Mouse (Mus musculus): Measurements from ENCODE around the gene Supt3. TPM values are rescaled to one million over a fixed set of nuclear protein-coding genes. Genes with fewer than 3 reads are reported as not detected.

The Supt3 gene
- polyA plus RNA-seq, 1 experiment = 7.9 TPM

DNA sequence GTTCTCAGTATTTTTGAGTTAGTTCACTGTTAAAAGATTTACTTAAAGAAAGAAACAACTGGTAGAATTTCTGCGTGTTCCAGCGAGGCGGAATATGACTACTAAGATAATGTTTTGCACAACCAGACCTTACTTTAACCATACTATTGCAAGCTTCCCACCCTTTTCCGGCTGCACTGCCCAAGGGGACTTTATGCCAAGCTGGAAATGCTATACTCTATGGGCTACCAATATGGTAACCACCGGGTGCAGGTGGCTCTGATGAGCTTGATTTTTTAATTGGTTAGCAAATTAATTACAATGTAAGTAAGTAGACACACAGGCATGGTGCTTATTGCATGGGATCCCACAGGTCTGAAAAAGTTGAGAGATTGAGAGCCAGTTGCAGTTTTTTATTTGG is 1.2 kb downstream of the Supt3 start:
- no peak for DNase-seq (ENCODE audit: extremely low spot score in 1 of 2, low spot score in 1 of 2)

DNA sequence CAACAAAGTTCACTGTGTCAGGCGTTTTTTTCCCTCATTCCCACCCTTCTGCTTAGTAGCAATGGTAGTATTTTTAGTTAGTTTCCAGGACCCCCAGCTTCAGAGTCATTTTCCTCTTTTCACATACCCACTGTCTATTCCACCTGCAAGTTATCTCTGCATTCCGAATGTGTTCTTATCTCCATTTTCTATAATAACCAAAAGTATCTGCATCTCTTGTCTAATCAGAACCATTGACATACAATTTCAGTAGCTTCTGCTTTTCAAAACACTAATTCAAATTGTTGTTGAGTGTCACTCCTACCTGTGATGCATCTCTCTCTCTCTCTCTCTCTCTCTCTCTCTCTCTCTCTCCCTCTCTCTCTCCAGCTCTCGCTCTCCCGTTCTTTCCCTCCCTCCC is 3.4 kb downstream of the Supt3 start:
- no peak for DNase-seq (ENCODE audit: extremely low spot score in 1 of 2, low spot score in 1 of 2)

DNA sequence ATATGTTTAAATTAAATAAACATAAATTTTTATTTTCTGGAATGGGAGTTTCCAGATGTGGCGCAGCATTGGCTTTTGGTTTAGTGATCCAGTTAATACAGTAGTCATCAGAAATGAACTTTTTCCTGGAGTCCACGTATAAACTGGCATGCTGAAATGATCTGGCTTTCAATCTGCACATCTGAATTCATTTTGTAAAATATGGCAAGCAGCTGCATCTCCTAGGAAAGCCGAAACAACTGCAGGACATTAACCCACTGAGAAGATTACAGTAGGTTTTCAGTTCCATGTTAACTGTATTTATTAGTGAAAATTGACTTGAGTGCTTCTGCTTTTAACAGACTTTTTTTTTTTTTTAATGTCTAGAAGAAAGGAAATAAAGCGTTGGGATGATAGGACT is 5.4 kb downstream of the Supt3 start:
- no peak for DNase-seq (ENCODE audit: extremely low spot score in 1 of 2, low spot score in 1 of 2)

DNA sequence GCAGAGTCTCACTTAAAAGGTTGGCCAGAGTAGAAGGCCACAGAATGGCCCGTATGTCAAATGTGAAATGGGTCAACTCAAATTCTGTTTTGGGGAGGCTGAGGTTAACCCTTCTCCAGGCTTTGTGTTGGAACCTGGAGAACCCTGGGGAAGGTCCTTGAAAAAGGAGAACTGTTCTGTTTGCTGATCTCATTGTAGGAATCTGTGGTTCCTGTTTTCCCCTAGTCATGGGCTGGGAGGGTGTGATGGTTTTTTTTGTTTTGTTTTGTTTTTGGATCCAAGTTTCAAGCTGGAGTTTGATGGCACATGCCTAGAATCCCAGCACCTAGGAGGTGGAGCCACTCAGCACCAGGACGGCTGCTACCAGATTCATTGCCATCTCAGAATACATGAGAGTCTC is 6.2 kb downstream of the Supt3 start:
- no peak for DNase-seq (ENCODE audit: extremely low spot score in 1 of 2, low spot score in 1 of 2)

DNA sequence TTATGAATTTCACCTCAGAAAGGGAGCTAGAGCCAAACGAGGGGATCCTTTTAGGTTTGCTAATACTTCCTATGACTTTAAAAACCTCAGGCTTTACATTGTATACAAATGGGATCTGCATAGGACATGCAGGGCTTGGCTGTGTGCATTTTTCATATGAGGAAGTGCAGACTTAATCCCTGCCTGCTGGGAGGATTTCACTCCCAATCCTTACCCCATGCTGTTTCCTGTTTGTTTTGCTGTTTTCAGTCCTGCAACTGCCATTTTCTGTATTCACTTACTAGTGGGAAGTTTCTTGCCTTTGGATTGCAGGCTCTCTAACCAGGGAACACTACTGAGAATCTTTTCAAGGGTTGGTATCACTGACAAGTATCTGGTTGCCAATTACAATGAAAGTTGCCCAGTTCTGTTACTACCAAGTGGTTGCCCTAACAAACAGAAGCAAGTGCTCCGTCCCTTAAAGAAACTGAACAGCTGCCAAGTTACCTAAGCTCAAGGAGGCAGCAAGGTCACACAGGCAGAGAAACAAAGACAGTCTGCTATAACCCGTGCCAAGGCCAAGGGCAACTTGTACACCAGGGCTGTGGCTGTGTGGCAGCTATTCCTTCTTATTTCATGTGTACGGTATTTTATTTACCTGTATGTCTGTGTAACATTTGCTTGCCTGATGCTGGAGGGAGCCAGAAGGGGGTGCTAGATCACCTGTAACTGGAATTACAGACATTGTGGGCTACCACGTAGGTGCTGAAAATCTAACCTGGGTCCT is 12.2 kb downstream of the Supt3 start:
- no peak for DNase-seq (ENCODE audit: extremely low spot score in 1 of 2, low spot score in 1 of 2)

DNA sequence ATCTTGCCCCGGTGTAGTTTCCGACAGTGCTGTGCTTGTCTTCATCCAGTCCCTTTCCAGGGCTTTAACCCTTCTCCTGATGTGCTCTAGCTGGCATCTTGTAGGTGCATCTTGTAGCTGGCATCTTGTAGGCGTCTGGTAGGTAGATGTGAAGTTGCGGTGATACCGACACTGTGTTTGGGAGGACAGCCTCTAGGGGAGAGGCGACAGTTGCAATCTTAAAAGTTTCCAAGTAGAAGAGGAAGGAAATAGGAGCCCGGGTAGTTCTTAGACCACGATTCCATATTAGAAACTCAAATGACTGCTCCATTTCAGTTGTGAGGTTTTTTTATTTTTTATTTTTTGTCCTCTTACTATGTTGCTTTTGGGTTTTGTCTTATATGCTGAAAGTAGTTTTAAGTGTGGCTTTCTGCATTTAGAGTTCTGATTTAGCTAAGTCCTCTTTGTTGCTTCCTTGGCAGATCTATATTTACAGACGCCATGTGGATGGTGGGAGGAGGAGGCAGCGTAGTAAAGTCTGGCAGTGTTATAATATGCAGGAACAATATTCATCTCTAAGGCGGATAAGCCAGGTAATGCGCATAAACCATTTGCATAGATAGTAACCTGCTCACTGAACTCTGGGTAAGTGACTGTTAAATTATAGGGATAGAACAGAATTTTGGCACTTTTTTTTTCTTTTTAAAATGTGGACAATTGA is 15.4 kb downstream of the Supt3 start:
- DNase-seq (ENCODE audit: extremely low spot score in 1 of 2, low spot score in 1 of 2) = peak in 1 of 2 experiments; percentile 73

DNA sequence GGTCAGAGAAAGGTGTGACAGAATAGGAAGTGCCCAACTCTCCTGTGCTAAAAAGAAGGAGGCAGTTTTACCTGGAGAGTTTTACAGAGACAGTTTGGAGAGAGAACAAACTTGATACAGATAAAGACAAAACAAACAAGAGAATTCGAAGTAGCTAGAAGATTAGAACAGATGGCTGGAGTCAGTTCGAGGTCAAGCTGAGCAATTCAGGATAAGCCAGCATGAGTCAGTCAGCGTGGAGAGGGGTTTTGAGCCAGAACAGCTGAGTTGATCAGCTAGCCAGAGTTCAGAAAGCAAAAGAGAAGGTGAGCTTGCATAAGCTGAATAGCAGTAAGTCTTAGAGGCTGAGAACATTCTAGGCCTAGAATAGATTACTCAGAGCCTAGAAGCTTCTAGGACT is 20.4 kb downstream of the Supt3 start:
- DNase-seq (ENCODE audit: extremely low spot score in 1 of 2, low spot score in 1 of 2) = no peak

DNA sequence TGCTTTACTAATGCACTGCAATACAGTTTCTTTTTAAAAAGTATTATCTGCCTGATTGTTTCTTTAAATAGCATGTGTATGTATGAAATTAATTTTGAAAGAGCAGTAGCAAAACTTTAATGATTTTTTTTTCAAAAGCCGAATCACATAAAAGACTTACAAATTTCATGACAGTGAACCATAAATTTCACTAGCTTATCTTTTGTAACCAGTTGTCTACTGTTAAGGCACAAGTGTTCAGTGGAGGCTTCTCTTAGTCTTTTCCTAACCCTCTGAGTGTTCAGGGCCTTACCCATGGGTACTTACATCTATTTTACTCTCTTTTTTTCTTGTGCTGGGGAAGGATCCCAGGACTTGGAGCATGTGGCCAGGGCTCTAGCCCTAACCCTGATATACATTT is 30.1 kb downstream of the Supt3 start:
- no peak for DNase-seq (ENCODE audit: extremely low spot score in 1 of 2, low spot score in 1 of 2)

DNA sequence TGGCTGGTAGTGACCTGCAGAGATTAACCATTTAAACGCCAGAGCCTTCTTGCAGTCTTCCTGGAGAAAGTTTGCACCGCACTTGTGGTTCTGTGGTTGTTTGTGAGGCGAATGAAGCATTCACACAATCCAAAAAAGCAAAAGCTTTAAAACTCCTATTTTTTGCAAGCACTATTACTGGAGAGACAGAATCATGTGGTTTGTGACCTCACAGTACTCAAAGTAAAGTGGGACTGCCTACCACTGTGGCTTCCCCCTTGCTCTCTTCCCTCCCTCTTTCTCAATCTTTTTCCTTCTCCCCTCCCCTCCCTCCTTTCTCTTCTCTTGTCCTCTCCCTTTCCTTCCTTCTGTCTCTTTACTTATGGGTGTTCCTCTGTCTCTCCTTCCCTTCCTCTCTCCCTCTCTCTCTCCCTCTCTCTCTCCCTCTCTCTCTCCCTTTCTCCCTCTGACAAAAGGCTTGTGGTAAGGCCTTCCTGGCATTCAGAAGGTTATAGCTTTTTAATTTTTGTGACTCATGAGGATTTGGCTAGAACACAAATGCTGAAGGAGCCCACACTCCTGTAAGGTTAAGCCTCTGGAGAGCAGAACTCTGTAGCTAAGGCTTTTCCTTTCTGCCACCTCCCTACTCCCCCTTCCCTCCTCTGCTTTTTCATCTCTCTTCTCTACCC is 37.7 kb downstream of the Supt3 start, which contains the start of gene Runx2:
Gene Runx2, minus strand, starts transcription at position 290 of the 668 bp plus-strand sequence.
- DNase-seq (ENCODE audit: extremely low spot score in 1 of 2, low spot score in 1 of 2) = no peak

DNA sequence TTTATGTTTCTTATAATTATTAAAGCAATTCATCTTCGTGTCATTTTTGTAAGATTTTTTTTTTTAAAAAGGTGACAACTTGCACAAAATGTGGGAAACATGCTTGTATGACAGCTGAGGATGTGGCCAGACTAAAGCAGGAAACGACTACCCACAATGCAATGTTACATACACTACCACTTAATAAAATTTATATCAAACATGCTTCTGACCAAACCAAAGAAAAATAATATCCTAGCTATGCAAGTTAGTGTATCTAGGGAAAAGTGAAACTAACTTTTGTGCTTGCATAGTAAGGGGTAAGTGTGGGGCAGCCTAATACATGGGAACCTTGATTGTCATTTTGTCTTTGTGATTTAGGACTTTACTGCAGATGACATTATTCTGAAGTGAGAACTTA is 41.9 kb downstream of the Supt3 start:
- no peak for DNase-seq (ENCODE audit: extremely low spot score in 1 of 2, low spot score in 1 of 2)

DNA sequence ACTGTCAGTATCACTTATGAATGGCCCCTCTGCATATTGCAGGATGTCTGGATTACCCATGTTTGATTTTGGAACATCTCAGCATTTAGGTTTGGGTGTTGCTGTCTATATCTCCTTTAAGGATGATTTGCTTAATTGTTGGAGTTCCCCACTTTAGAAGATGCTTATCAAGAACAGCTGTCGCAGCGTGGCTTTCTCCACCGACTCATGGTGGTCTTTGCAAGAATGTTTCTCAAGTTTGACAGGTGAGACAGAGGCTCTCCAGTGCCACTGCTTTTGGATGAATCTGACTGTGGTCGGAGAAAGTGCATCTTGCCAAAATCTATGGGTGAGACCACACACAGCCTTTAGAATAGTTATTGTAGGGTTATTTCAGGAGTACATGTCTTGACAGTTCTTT is 42.9 kb downstream of the Supt3 start:
- DNase-seq (ENCODE audit: extremely low spot score in 1 of 2, low spot score in 1 of 2) = no peak

DNA sequence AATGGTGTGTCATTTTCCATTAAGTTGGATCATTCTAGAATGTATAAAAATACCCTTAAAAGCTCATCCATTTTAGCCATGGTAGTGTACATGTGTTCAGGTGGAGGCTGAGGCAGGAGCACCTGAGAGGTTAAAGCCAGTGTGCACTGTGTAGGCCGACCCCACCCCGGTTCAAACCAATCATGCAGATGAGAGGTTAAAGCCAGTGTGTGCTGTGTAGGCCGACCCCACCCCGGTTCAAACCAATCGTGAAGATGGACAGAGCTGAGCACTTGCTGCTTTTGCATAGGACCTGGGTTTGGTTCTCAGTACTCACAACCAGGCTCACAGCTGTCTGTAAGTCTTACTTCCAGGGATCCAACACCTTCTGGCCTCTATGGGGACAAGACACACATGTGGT is 45.0 kb downstream of the Supt3 start:
- no peak for DNase-seq (ENCODE audit: extremely low spot score in 1 of 2, low spot score in 1 of 2)

DNA sequence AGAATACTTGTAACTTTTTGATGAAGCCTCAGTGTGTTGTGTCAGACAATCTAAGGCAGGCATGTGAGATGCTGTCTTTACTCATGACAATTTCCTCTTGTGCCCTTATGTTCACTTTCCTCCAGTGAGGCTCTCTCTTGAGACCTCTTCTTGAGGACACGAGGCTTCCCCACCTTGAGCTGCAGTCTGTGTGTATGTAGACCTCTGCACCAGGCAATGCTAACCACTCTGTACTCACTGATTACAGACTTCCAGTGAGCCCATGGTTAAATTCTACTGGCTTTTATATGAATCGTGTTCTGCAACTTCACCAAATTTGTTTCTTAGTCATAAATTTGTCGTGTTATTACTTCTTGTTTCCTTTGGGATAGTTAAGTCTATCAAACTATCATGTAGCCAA is 50.2 kb downstream of the Supt3 start:
- DNase-seq (ENCODE audit: extremely low spot score in 1 of 2, low spot score in 1 of 2) = no peak

DNA sequence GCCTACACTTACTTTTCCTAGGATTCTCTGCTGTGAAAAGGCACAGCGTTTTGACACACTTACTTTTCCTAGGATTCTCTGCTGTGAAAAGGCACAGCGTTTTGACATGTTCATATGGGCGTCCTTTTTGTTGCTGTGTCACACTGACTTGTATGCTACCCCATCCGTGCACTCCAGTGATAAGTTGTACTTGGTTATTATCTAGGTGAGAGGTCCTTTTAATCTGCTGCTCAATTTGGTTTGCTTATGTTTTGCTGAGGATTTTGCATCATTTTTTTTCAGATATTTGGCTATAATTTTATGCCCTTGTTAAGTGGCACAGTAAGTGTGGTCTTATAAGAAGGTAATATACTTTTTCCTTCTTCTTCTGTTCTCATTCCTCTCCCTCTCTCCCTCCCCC is 51.0 kb downstream of the Supt3 start:
- no peak for DNase-seq (ENCODE audit: extremely low spot score in 1 of 2, low spot score in 1 of 2)

DNA sequence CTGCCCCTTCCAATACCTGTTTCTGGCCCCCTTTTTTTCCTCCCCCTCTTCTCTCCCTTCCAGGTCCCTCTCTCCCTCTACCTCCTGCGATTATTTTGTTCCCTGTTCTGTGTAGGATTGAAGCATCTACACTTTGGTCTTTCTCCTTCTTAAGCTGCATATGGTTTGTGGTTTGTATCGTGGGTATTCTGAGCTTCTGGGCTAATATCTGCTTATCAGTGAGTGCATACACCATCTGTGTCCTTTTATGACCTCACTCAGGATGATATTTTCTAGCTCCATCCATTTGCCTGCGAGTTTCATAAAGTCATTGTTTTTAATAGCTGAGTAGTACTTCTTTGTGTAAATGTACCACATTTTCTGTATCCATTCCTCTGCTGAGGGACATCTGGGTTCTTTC is 52.6 kb downstream of the Supt3 start:
- DNase-seq (ENCODE audit: extremely low spot score in 1 of 2, low spot score in 1 of 2) = no peak

DNA sequence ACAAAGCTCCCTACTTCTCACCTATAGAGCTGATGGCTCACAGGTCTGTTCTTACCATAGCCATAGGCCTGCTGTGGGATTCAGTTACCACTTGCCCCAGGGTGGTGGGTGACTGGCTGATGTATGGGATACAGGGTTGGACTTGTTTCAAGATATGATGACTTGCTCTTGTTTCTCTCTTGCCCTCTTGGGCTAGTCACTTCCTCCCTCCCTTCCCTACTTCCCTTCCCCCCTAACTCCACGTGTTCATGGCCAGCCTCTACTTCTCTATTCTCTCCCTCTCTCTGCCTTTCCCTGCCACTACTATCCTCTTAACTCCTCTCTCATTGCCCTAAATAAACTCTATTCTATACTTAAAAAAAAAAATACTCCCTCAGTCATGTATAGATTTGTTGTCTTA is 54.2 kb downstream of the Supt3 start:
- DNase-seq (ENCODE audit: extremely low spot score in 1 of 2, low spot score in 1 of 2) = no peak

DNA sequence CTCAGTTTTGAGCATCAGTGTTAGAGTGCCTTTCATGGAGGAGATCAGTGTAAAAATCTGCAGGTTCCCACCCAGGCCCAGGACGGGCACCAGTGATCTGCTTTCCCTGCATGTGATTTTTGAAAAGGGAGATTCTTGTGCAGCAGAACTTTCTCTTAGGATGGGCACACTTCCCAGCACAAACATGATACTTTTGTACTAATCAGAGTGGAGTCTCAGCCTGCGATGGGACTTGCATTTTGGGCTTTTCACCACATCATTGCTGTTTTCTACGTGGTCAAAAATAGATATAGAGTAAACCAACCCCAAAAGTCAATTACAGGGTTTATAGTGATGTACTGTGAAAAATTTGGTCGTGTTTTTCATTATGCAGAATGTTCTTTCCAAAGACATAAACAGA is 65.2 kb downstream of the Supt3 start:
- peak in 1 of 2 experiments; percentile 17 for DNase-seq (ENCODE audit: extremely low spot score in 1 of 2, low spot score in 1 of 2)

DNA sequence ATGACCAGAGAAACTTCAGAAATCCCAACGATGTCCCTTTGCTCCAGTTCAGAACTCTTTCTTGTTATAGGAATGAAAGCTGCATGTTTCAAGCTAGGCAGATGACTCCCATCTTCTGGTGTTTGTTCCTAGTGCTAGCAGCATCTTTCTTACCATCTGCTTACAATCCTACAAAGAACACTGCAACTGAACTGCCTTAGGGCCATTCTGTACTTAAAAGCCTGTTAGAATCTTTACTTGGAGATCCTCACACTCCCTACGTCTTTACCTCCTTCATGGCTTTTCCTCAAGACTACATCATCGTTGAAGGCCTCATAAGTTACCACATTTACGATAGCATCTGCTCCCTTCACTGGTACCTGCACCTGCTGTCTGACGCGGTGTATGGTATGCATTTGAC is 86.2 kb downstream of the Supt3 start:
- no peak for DNase-seq (ENCODE audit: extremely low spot score in 1 of 2, low spot score in 1 of 2)

DNA sequence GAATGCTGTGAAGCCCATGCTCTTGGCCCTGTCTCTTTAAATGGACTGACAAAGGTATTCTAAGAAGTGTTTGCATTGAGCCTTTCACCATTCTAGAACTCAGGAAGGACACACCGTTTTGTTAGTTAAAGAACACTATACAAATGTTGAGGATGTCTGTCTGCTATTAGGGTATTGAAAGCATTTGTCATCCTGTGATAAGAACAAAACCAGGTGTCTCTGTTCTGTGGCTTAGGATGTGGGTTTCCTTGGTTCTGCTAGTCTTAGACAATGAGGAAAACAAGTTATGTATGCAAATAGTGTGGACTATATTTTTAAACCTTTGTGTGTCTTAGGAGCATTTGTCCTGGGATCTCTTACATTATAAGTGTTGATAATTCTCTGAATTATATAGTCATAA is 116.6 kb downstream of the Supt3 start:
- no peak for DNase-seq (ENCODE audit: extremely low spot score in 1 of 2, low spot score in 1 of 2)

DNA sequence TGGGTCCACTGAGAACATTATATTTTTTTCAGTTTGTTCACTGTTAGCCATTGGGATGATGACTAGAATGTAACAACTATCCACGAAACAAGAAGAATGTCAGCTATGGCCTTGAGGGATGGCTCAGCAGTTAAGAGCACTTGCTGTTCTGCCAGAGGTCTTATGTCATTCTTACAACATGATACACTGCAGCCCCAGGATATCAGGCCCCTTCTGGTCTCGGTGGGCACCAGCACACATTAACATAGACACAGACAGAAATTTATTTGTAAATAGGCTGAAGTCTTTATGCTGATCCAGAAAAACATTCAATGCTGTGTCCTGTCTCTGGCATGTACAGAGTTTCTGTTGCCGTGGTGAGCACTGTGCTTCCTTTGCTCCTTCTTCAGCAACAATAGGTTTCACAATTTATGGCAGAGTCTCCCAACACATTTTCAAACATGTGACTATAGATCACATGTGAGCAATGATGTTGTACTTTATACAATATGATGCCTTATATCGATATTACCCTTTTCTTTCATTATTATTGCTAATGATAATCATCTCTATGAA is 166.7 kb downstream of the Supt3 start:
- DNase-seq (ENCODE audit: extremely low spot score in 1 of 2, low spot score in 1 of 2) = no peak

DNA sequence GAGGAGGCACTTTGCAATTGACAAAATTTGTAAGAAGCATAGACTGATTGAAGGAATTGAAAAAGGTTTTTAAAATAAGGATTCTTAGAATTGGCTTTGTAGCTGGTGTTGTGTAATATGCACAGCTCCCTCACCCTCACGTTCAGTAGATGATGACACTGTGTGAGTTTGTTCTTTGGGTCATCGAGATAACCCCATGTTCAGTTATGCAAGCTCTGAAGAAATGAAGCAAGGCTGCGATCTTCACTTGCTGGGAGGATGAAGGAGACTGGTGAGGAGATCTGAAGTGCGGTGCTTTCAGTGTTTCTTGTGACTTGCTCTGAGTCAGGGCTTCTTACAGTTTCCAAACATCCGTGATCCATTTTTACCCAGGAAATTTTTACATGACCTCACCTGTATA is 168.4 kb downstream of the Supt3 start:
- no peak for DNase-seq (ENCODE audit: extremely low spot score in 1 of 2, low spot score in 1 of 2)

All from frontal cortex, adult 2 months (tissue).